Mouse (Mus musculus) testis, adult 2 months (tissue): Measurements from ENCODE around the gene Lrrc26.

ENCODE experiments used
- CTCF ChIP-seq: fragments of 200-500 bp; IDR thresholded peaks from 2 replicates; pipeline ENCODE4 v1.5.1; 2012; ENCODE audit warnings: low read depth, mild to moderate bottlenecking, inconsistent platforms, low read length, moderate library complexity; ENCODE audit not compliant: control insufficient read depth, insufficient read depth, insufficient replicate concordance
- POLR2A ChIP-seq: fragments of 200-500 bp; IDR thresholded peaks from 2 replicates; pipeline ENCODE4 v1.6.1; 2012; ENCODE audit warnings: low read depth, mild to moderate bottlenecking, inconsistent platforms, low read length, moderate library complexity; ENCODE audit not compliant: control insufficient read depth

DNA sequence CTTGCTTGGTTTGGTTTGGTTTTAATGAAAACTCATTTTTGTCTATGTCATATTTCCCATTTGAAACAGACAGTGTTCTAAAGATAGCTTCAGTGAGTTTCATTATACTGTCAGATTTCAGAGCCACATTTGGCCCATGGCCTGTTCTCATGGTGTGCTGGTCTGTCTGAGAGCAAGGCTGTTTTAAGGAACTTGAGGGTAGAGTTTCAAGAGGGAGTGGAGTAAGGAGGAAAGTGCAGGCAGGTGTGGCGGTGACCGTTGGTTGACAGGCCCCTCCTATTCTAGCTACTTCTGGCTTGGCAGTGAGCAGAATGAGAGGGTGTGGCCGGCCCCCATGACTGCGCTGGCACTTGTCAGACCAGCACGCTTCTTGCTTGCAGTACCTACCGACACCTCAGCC, 48.6 kb downstream of the Lrrc26 start:
- TF ChIP-seq POLR2A (no peak), CTCF (no peak)
